Mouse (Mus musculus): Measurements from ENCODE around the gene Sema7a.

- no peak for TF ChIP-seq GATA1 (IDR thresholded peaks at IDR 0.05; ENCODE audit: low read depth, low read length)
- no peak for TF ChIP-seq SIN3A (IDR thresholded peaks at IDR 0.05; ENCODE audit: low read length)
Measured at GRCm38 (mm10) chr9:58009588-58009987, 69.7 kb downstream of the Sema7a start.

Measured in MEL (cell line).